ENCODE assay signal across 20 mouse cellular contexts in genomic region chr2:38653293-38653619, GRCm38 (mm10).
"Had no signal": no experiment of that assay in that cellular context is flagged by ENCODE, and none has a peak within 500 bp of the region (broad histone marks: within the 10 kb centered on the region; RNA-seq: fewer than 3 reads in every experiment).

No protein-coding gene starts in this region.

- ATAC-seq: liver, embryonic 12.5 days; midbrain, embryonic 13.5 days had no signal

- H3K9me3 ChIP-seq: limb, embryonic 10.5 days; liver, embryonic 15.5 days; lung, embryonic 15.5 days; midbrain, embryonic 10.5 days; midbrain, embryonic 13.5 days; neural tube, embryonic 12.5 days; neural tube, embryonic 15.5 days had no signal

- H3K4me2 ChIP-seq: limb, embryonic 13.5 days; liver, embryonic 12.5 days; liver, embryonic 15.5 days; lung, embryonic 15.5 days; midbrain, embryonic 13.5 days; neural tube, embryonic 12.5 days; neural tube, embryonic 15.5 days had no signal

- H3K27ac ChIP-seq: kidney, postnatal 0 days; layer of hippocampus, adult 2 months; limb, embryonic 10.5 days; limb, embryonic 13.5 days; liver, embryonic 12.5 days; liver, embryonic 15.5 days; lung, embryonic 15.5 days; midbrain, embryonic 10.5 days; midbrain, embryonic 13.5 days; neural tube, embryonic 12.5 days; neural tube, embryonic 15.5 days had no signal

- H3K36me3 ChIP-seq: limb, embryonic 10.5 days; limb, embryonic 13.5 days; liver, embryonic 12.5 days; liver, embryonic 15.5 days; lung, embryonic 15.5 days; midbrain, embryonic 10.5 days; midbrain, embryonic 13.5 days; neural tube, embryonic 12.5 days; neural tube, embryonic 15.5 days had no signal

- H3K27me3 ChIP-seq: limb, embryonic 13.5 days; neural tube, embryonic 15.5 days had no signal

- H3K9ac ChIP-seq: limb, embryonic 13.5 days; liver, embryonic 12.5 days; liver, embryonic 15.5 days; lung, embryonic 15.5 days; midbrain, embryonic 13.5 days; neural tube, embryonic 12.5 days; neural tube, embryonic 15.5 days had no signal

- H3K4me3 ChIP-seq: layer of hippocampus, adult 2 months; limb, embryonic 10.5 days; limb, embryonic 13.5 days; liver, embryonic 12.5 days; liver, embryonic 15.5 days; lung, embryonic 15.5 days; megakaryocyte, embryonic 14.5 days; midbrain, embryonic 10.5 days; midbrain, embryonic 13.5 days; neural tube, embryonic 12.5 days; neural tube, embryonic 15.5 days had no signal

- DNase-seq: kidney, postnatal 25 days; layer of hippocampus, adult 9-11 months; liver; lung, adult 18-20 months; lung, postnatal 10 days; lung, postnatal 36 days; thymus, adult 18-20 months; thymus, postnatal 36 days had no signal

- H3K4me1 ChIP-seq: neural tube, embryonic 12.5 days had no signal
